Mouse (Mus musculus): Measurements from ENCODE around the gene Plppr3. TPM values are rescaled to one million over a fixed set of nuclear protein-coding genes. Genes with fewer than 3 reads are reported as not detected.

Gene Plppr3
- polyA plus RNA-seq, 2 experiments = 61.5 to 220 TPM

GRCm38 (mm10) chr10:79820277-79820676, 54.2 kb downstream of the Plppr3 start:
- no peak for TF ChIP-seq POLR2A (IDR thresholded peaks at IDR 0.05; ENCODE audit: borderline replicate concordance, extremely low read depth, insufficient read depth, insufficient read length)
- no peaks in the 10 kb centered on the region for H3K27me3 ChIP-seq (ENCODE audit: control insufficient read depth, insufficient read depth, low read length)
- H3K36me3 ChIP-seq (ENCODE audit: control insufficient read depth, insufficient read depth, low read length) = peaks cover 41% of the 10 kb centered on the region

GRCm38 (mm10) chr10:79819606-79820005, 54.8 kb downstream of the Plppr3 start:
- ATAC-seq (ENCODE audit: low FRiP score, low read depth) = no peak
- Histone ChIP-seq H3K9me3 (ENCODE audit: control insufficient read depth, low read length) (no peaks in the 10 kb centered on the region), H3K4me1 (ENCODE audit: control insufficient read depth, insufficient read depth, low read length) (peaks cover 12% of the 10 kb centered on the region), H3K4me2 (replicated peaks; ENCODE audit: low read depth, low read length, severe bottlenecking) (no peak overlapping the region), H3K36me3 (ENCODE audit: control insufficient read depth, insufficient read depth, low read length) (peaks cover 43% of the 10 kb centered on the region), H3K27ac (replicated peaks; ENCODE audit: low read depth, low read length) (no peak overlapping the region), H3K27me3 (ENCODE audit: control insufficient read depth, insufficient read depth, low read length) (no peaks in the 10 kb centered on the region), H3K4me3 (replicated peaks; ENCODE audit: low read length) (no peak overlapping the region), H3K9ac (ENCODE audit: low read depth, low read length, severe bottlenecking) (no peak overlapping the region)
- no peak for TF ChIP-seq POLR2A (IDR thresholded peaks at IDR 0.05; ENCODE audit: borderline replicate concordance, extremely low read depth, insufficient read depth, insufficient read length)
- no peak for DNase-seq (ENCODE audit: low spot score)
- WGBS = 93% methylated on average over 13 of the region's 17 CpGs

More at GRCm38 (mm10) chr10:79820277-79820676, 54.2 kb downstream of the Plppr3 start:
- Histone ChIP-seq H3K27ac (replicated peaks; ENCODE audit: low read depth, low read length) (no peak overlapping the region), H3K9me3 (ENCODE audit: control insufficient read depth, low read length) (no peaks in the 10 kb centered on the region), H3K4me2 (replicated peaks; ENCODE audit: low read depth, low read length, severe bottlenecking) (no peak overlapping the region), H3K4me1 (ENCODE audit: control insufficient read depth, insufficient read depth, low read length) (peaks cover 12% of the 10 kb centered on the region), H3K4me3 (replicated peaks; ENCODE audit: low read length) (no peak overlapping the region), H3K9ac (ENCODE audit: low read depth, low read length, severe bottlenecking) (no peak overlapping the region)
- 82% methylated on average over 8 of the region's 8 CpGs for WGBS
- ATAC-seq (ENCODE audit: low FRiP score, low read depth) (no peak), DNase-seq (ENCODE audit: low spot score) (no peak)

- no peaks in the 10 kb centered on the region for H3K9me3 ChIP-seq (ENCODE audit: control insufficient read depth, low read length)
- H3K9ac ChIP-seq (ENCODE audit: low read depth, low read length, severe bottlenecking) = no peak overlapping the region
- peaks cover 43% of the 10 kb centered on the region for H3K36me3 ChIP-seq (ENCODE audit: control insufficient read depth, insufficient read depth, low read length)
- H3K4me1 ChIP-seq (ENCODE audit: control insufficient read depth, insufficient read depth, low read length) = peaks cover 12% of the 10 kb centered on the region
- H3K4me3 ChIP-seq (replicated peaks; ENCODE audit: low read length) = no peak overlapping the region
- H3K27ac ChIP-seq (replicated peaks; ENCODE audit: low read depth, low read length) = no peak overlapping the region
- 75% methylated on average over 4 of the region's 4 CpGs for WGBS
- no peak for DNase-seq (ENCODE audit: low spot score)
- no peak overlapping the region for H3K4me2 ChIP-seq (replicated peaks; ENCODE audit: low read depth, low read length, severe bottlenecking)
- no peak for ATAC-seq (ENCODE audit: low FRiP score, low read depth)
- TF ChIP-seq POLR2A (IDR thresholded peaks at IDR 0.05; ENCODE audit: borderline replicate concordance, extremely low read depth, insufficient read depth, insufficient read length) = no peak
- no peaks in the 10 kb centered on the region for H3K27me3 ChIP-seq (ENCODE audit: control insufficient read depth, insufficient read depth, low read length)
Measured at GRCm38 (mm10) chr10:79818225-79818624, 56.2 kb downstream of the Plppr3 start.

- Histone ChIP-seq H3K4me1 (ENCODE audit: control insufficient read depth, insufficient read depth, low read length) (peaks cover 3% of the 10 kb centered on the region; the same call in 1 of the 2 replicates), H3K4me3 (replicated peaks; ENCODE audit: low read length) (no peak overlapping the region), H3K27ac (replicated peaks; ENCODE audit: low read depth, low read length) (no peak overlapping the region), H3K36me3 (ENCODE audit: control insufficient read depth, insufficient read depth, low read length) (peaks cover 51% of the 10 kb centered on the region), H3K9me3 (ENCODE audit: control insufficient read depth, low read length) (no peaks in the 10 kb centered on the region), H3K9ac (ENCODE audit: low read depth, low read length, severe bottlenecking) (no peak overlapping the region), H3K4me2 (replicated peaks; ENCODE audit: low read depth, low read length, severe bottlenecking) (no peak overlapping the region), H3K27me3 (ENCODE audit: control insufficient read depth, insufficient read depth, low read length) (no peaks in the 10 kb centered on the region)
- ATAC-seq (ENCODE audit: low FRiP score, low read depth) (no peak), DNase-seq (ENCODE audit: low spot score) (no peak)
- 88% methylated on average over 2 of the region's 2 CpGs for WGBS
- TF ChIP-seq POLR2A (IDR thresholded peaks at IDR 0.05; ENCODE audit: borderline replicate concordance, extremely low read depth, insufficient read depth, insufficient read length) = no peak
Measured at GRCm38 (mm10) chr10:79817111-79817510, 57.3 kb downstream of the Plppr3 start.

- H3K27ac ChIP-seq (replicated peaks; ENCODE audit: low read depth, low read length) = no peak overlapping the region
- ATAC-seq (ENCODE audit: low FRiP score, low read depth) (no peak), DNase-seq (ENCODE audit: low spot score) (no peak)
- TF ChIP-seq POLR2A (IDR thresholded peaks at IDR 0.05; ENCODE audit: borderline replicate concordance, extremely low read depth, insufficient read depth, insufficient read length) = no peak
- no peak overlapping the region for H3K4me3 ChIP-seq (replicated peaks; ENCODE audit: low read length)
- H3K9me3 ChIP-seq (ENCODE audit: control insufficient read depth, low read length) = no peaks in the 10 kb centered on the region
- 89% methylated on average over 12 of the region's 12 CpGs for WGBS
- no peak overlapping the region for H3K9ac ChIP-seq (ENCODE audit: low read depth, low read length, severe bottlenecking)
- peaks cover 1% of the 10 kb centered on the region; the same call in 1 of the 2 replicates for H3K4me1 ChIP-seq (ENCODE audit: control insufficient read depth, insufficient read depth, low read length)
- H3K4me2 ChIP-seq (replicated peaks; ENCODE audit: low read depth, low read length, severe bottlenecking) = no peak overlapping the region
- no peaks in the 10 kb centered on the region for H3K27me3 ChIP-seq (ENCODE audit: control insufficient read depth, insufficient read depth, low read length)
- H3K36me3 ChIP-seq (ENCODE audit: control insufficient read depth, insufficient read depth, low read length) = peaks cover 62% of the 10 kb centered on the region
Measured at GRCm38 (mm10) chr10:79815671-79816494, 58.6 kb downstream of the Plppr3 start.
